Mouse (Mus musculus): ENCODE data around the gene Eaf1. TPM values are rescaled to one million over a fixed set of nuclear protein-coding genes. Genes with fewer than 3 reads are reported as not detected.
"Not testable (repeated sequence)": the region's sequence is repeated elsewhere in the genome, so short reads cannot be mapped to it uniquely, and the experiment has no call there.

Gene Eaf1
- polyA plus RNA-seq (2012; rRNA removed) = 25.0 and 26.5 TPM in 2 replicates

- no peak for DNase-seq
- WGBS = 2% methylated on average over 37 of the region's 37 CpGs
- peak within 1 kb of the TSS; percentile 92 for H3K4me3 ChIP-seq (replicated peaks; ENCODE audit: insufficient read depth, low read depth, low read length)
- TF ChIP-seq CTCF (IDR thresholded peaks at IDR 0.05; ENCODE audit: borderline replicate concordance, insufficient read depth, low read depth, low read length) = no peak
- TF ChIP-seq POLR2A (IDR thresholded peaks at IDR 0.05; ENCODE audit: borderline replicate concordance, insufficient read depth, low read length) = no peak
- H3K4me1 ChIP-seq (ENCODE audit: control insufficient read depth, insufficient read depth, low read length) = peaks cover 5% of the 10 kb centered on the region; the same call in 1 of the 2 replicates
- peak within 1 kb of the TSS; percentile 45; the same call in 1 of the 2 replicates for H3K27ac ChIP-seq (ENCODE audit: insufficient read depth, low read length)
- no peaks in the 10 kb centered on the region for H3K27me3 ChIP-seq (ENCODE audit: control insufficient read depth, insufficient read depth, low read length)
These were observed at the start of gene Eaf1 for GRCm38 (mm10) chr14:31494349-31494974. Gene Eaf1, plus strand, starts transcription at chr14:31494399.

GRCm38 (mm10) chr14:31448994-31449393 is 45.2 kb upstream of the Eaf1 start:
- no peak overlapping the region for H3K27ac ChIP-seq (ENCODE audit: insufficient read depth, low read length)
- WGBS = 77% methylated on average over 5 of the region's 5 CpGs
- H3K4me3 ChIP-seq (replicated peaks; ENCODE audit: insufficient read depth, low read depth, low read length) = no peak overlapping the region
- DNase-seq = no peak
- TF ChIP-seq POLR2A (IDR thresholded peaks at IDR 0.05; ENCODE audit: borderline replicate concordance, insufficient read depth, low read length) = no peak
- no peak for TF ChIP-seq CTCF (IDR thresholded peaks at IDR 0.05; ENCODE audit: borderline replicate concordance, insufficient read depth, low read depth, low read length)
- H3K27me3 ChIP-seq (ENCODE audit: control insufficient read depth, insufficient read depth, low read length) = no peaks in the 10 kb centered on the region
- H3K4me1 ChIP-seq (ENCODE audit: control insufficient read depth, insufficient read depth, low read length) = no peaks in the 10 kb centered on the region

- 65% methylated on average over 12 of the region's 12 CpGs for WGBS
- DNase-seq; H3K27me3 ChIP-seq (ENCODE audit: control insufficient read depth, insufficient read depth, low read length); H3K4me3 ChIP-seq (replicated peaks; ENCODE audit: insufficient read depth, low read depth, low read length); H3K27ac ChIP-seq (ENCODE audit: insufficient read depth, low read length); H3K4me1 ChIP-seq (ENCODE audit: control insufficient read depth, insufficient read depth, low read length): not testable (repeated sequence)
These were observed 40.3 kb upstream of the Eaf1 start for GRCm38 (mm10) chr14:31453946-31454345.

- H3K27me3 ChIP-seq (ENCODE audit: control insufficient read depth, insufficient read depth, low read length) = no peaks in the 10 kb centered on the region
- TF ChIP-seq CTCF (IDR thresholded peaks at IDR 0.05; ENCODE audit: borderline replicate concordance, insufficient read depth, low read depth, low read length) = 0 out of 2 replicates have a peak, but pooled peaks have one; percentile 19
- TF ChIP-seq POLR2A (IDR thresholded peaks at IDR 0.05; ENCODE audit: borderline replicate concordance, insufficient read depth, low read length) = no peak
- DNase-seq = no peak
- H3K4me3 ChIP-seq (replicated peaks; ENCODE audit: insufficient read depth, low read depth, low read length) = no peak overlapping the region
- no peaks in the 10 kb centered on the region; the same call in 1 of the 2 replicates for H3K4me1 ChIP-seq (ENCODE audit: control insufficient read depth, insufficient read depth, low read length)
- WGBS = 76% methylated on average over 8 of the region's 8 CpGs
- H3K27ac ChIP-seq (ENCODE audit: insufficient read depth, low read length) = no peak overlapping the region
These were observed 39.2 kb upstream of the Eaf1 start for GRCm38 (mm10) chr14:31454849-31455566.

GRCm38 (mm10) chr14:31456064-31456721 is 38.0 kb upstream of the Eaf1 start:
- no peaks in the 10 kb centered on the region for H3K27me3 ChIP-seq (ENCODE audit: control insufficient read depth, insufficient read depth, low read length)
- no peak overlapping the region for H3K4me3 ChIP-seq (replicated peaks; ENCODE audit: insufficient read depth, low read depth, low read length)
- no peaks in the 10 kb centered on the region; the same call in 1 of the 2 replicates for H3K4me1 ChIP-seq (ENCODE audit: control insufficient read depth, insufficient read depth, low read length)
- 68% methylated on average over 6 of the region's 6 CpGs for WGBS
- TF ChIP-seq POLR2A (IDR thresholded peaks at IDR 0.05; ENCODE audit: borderline replicate concordance, insufficient read depth, low read length) (no peak), CTCF (IDR thresholded peaks at IDR 0.05; ENCODE audit: borderline replicate concordance, insufficient read depth, low read depth, low read length) (no peak)
- no peak overlapping the region for H3K27ac ChIP-seq (ENCODE audit: insufficient read depth, low read length)
- DNase-seq = no peak

GRCm38 (mm10) chr14:31458006-31458405 is 36.2 kb upstream of the Eaf1 start:
- H3K27ac ChIP-seq (ENCODE audit: insufficient read depth, low read length) = no peak overlapping the region
- no peaks in the 10 kb centered on the region for H3K27me3 ChIP-seq (ENCODE audit: control insufficient read depth, insufficient read depth, low read length)
- DNase-seq = no peak
- no peaks in the 10 kb centered on the region; the same call in 1 of the 2 replicates for H3K4me1 ChIP-seq (ENCODE audit: control insufficient read depth, insufficient read depth, low read length)
- WGBS = 85% methylated on average over 12 of the region's 12 CpGs
- no peak overlapping the region for H3K4me3 ChIP-seq (replicated peaks; ENCODE audit: insufficient read depth, low read depth, low read length)
- no peak for TF ChIP-seq POLR2A (IDR thresholded peaks at IDR 0.05; ENCODE audit: borderline replicate concordance, insufficient read depth, low read length)
- TF ChIP-seq CTCF (IDR thresholded peaks at IDR 0.05; ENCODE audit: borderline replicate concordance, insufficient read depth, low read depth, low read length) = no peak

- H3K27ac ChIP-seq (ENCODE audit: insufficient read depth, low read length); H3K27me3 ChIP-seq (ENCODE audit: control insufficient read depth, insufficient read depth, low read length); H3K4me1 ChIP-seq (ENCODE audit: control insufficient read depth, insufficient read depth, low read length); DNase-seq; H3K4me3 ChIP-seq (replicated peaks; ENCODE audit: insufficient read depth, low read depth, low read length): not testable (repeated sequence)
- WGBS = 89% methylated on average over 5 of the region's 5 CpGs
These were observed 32.0 kb upstream of the Eaf1 start for GRCm38 (mm10) chr14:31462226-31462625.

GRCm38 (mm10) chr14:31462886-31463285 is 31.3 kb upstream of the Eaf1 start:
- DNase-seq = no peak
- Histone ChIP-seq H3K4me1 (ENCODE audit: control insufficient read depth, insufficient read depth, low read length) (no peaks in the 10 kb centered on the region), H3K27ac (ENCODE audit: insufficient read depth, low read length) (no peak overlapping the region), H3K27me3 (ENCODE audit: control insufficient read depth, insufficient read depth, low read length) (no peaks in the 10 kb centered on the region), H3K4me3 (replicated peaks; ENCODE audit: insufficient read depth, low read depth, low read length) (no peak overlapping the region)
- TF ChIP-seq POLR2A (IDR thresholded peaks at IDR 0.05; ENCODE audit: borderline replicate concordance, insufficient read depth, low read length) = no peak
- TF ChIP-seq CTCF (IDR thresholded peaks at IDR 0.05; ENCODE audit: borderline replicate concordance, insufficient read depth, low read depth, low read length) = no peak
- WGBS = 83% methylated on average over 6 of the region's 6 CpGs

Measured in cerebellum, adult 2 months (tissue).